Mouse (Mus musculus): Measurements from ENCODE around the gene Cyp4a31. TPM values are rescaled to one million over a fixed set of nuclear protein-coding genes. Genes with fewer than 3 reads are reported as not detected.

Cyp4a31 gene
- polyA plus RNA-seq, 1 experiment from 2014 or later: not detected

Other genes with a start within 250 kb of the Cyp4a31 start
- 0.06 and 0.08 TPM in 2 replicates for gene Cyp4a12b, start 152.0 kb upstream of the Cyp4a31 start, polyA plus RNA-seq (2015; fragmentation: Nextera tagmentation; extraction: Ambion mirVana)
- gene Cyp4a30b, start 111.0 kb upstream of the Cyp4a31 start, polyA plus RNA-seq (2015; fragmentation: Nextera tagmentation; extraction: Ambion mirVana): not detected in 2 replicates
- gene Cyp4a14, start 67.5 kb upstream of the Cyp4a31 start, polyA plus RNA-seq (2015; fragmentation: Nextera tagmentation; extraction: Ambion mirVana): not detected in 2 replicates
- gene Cyp4a10, start 45.4 kb upstream of the Cyp4a31 start, polyA plus RNA-seq (2015; fragmentation: Nextera tagmentation; extraction: Ambion mirVana): not detected in 2 replicates
- gene Cyp4a32, start 37.3 kb downstream of the Cyp4a31 start, polyA plus RNA-seq (2015; fragmentation: Nextera tagmentation; extraction: Ambion mirVana): not detected in 2 replicates
- gene Cyp4b1, start 84.1 kb downstream of the Cyp4a31 start, polyA plus RNA-seq (2015; fragmentation: Nextera tagmentation; extraction: Ambion mirVana): 3.4 and 3.5 TPM in 2 replicates
- 24.5 and 28.3 TPM in 2 replicates for gene Efcab14, start 174.1 kb downstream of the Cyp4a31 start, polyA plus RNA-seq (2015; fragmentation: Nextera tagmentation; extraction: Ambion mirVana)
- gene Tex38, start 217.4 kb downstream of the Cyp4a31 start, polyA plus RNA-seq (2015; fragmentation: Nextera tagmentation; extraction: Ambion mirVana): 0.27 and 0.35 TPM in 2 replicates
- gene Atpaf1, start 221.2 kb downstream of the Cyp4a31 start, polyA plus RNA-seq (2015; fragmentation: Nextera tagmentation; extraction: Ambion mirVana): 42.7 and 51.1 TPM in 2 replicates

All from thymus, postnatal 0 days (tissue).